Mouse (Mus musculus) heart, embryonic 14.5 days (tissue): ENCODE results near the gene Gm21860. TPM values are rescaled to one million over a fixed set of nuclear protein-coding genes. Genes with fewer than 3 reads are reported as not detected.
"Not testable (repeated sequence)": the region's sequence is repeated elsewhere in the genome, so short reads cannot be mapped to it uniquely, and the experiment has no call there.

Experiments
- ATAC-seq: fragments of 200-750 bp; cut with Nextera tagmentation; 2 replicates; pipeline ENCODE4 v1.8.0; 2017; ENCODE audit warnings: low read depth, moderate TSS enrichment; ENCODE audit not compliant: insufficient number of reproducible peaks, insufficient read depth, low FRiP score
- H3K27ac ChIP-seq, 2 experiments: fragments of 200-500 bp in 1 of 2; fragments of 300-500 bp in 1 of 2; sonication (generic) in 1 of 2; replicated peaks in 1 of 2; 2 replicates each; pipeline ENCODE4 v1.5.1; 2012 to 2014; ENCODE audit warnings: low read depth in 2 of 2, low read length in 2 of 2, control low read depth in 1 of 2, mild to moderate bottlenecking in 1 of 2, mixed read lengths in 1 of 2; ENCODE audit not compliant: control insufficient read depth in 1 of 2, insufficient read depth in 1 of 2
- H3K27me3 ChIP-seq: fragments of 300-500 bp; sonication (generic); 2 replicates; pipeline ENCODE4 v1.6.1; 2014; ENCODE audit warnings: mild to moderate bottlenecking, low read length, control low read depth; ENCODE audit not compliant: control insufficient read depth, insufficient read depth
- H3K36me3 ChIP-seq: fragments of 300-500 bp; sonication (generic); 2 replicates; pipeline ENCODE4 v1.6.1; 2014; ENCODE audit warnings: mild to moderate bottlenecking, control low read depth, low read length, mixed read lengths; ENCODE audit not compliant: control insufficient read depth, insufficient read depth
- H3K4me1 ChIP-seq, 2 experiments: fragments of 200-500 bp in 1 of 2; fragments of 300-500 bp in 1 of 2; sonication (generic) in 1 of 2; 2 replicates each; pipeline ENCODE4 v1.6.1; 2012 to 2014; ENCODE audit warnings: low read length in 2 of 2, control low read depth in 1 of 2, mixed read lengths in 1 of 2; ENCODE audit not compliant: control insufficient read depth in 2 of 2, insufficient read depth in 2 of 2
- H3K4me2 ChIP-seq: fragments of 300-500 bp; sonication (generic); 2 replicates; pipeline ENCODE4 v1.6.1; 2014; ENCODE audit warnings: mild to moderate bottlenecking, low read length
- H3K4me3 ChIP-seq, 2 experiments: fragments of 200-500 bp in 1 of 2; fragments of 300-500 bp in 1 of 2; sonication (generic) in 1 of 2; 2 replicates each; pipeline ENCODE4 v1.5.1; 2012 to 2014; ENCODE audit warnings: low read length in 2 of 2, mild to moderate bottlenecking in 2 of 2, control low read depth in 1 of 2, low read depth in 1 of 2, moderate library complexity in 1 of 2; ENCODE audit not compliant: control insufficient read depth in 1 of 2, insufficient read depth in 1 of 2
- H3K9ac ChIP-seq: fragments of 300-500 bp; sonication (generic); 2 replicates; pipeline ENCODE4 v1.6.1; 2014; ENCODE audit warnings: mild to moderate bottlenecking, low read length
- H3K9me3 ChIP-seq: fragments of 300-500 bp; sonication (generic); 2 replicates; pipeline ENCODE4 v1.6.1; 2016; ENCODE audit warnings: low read length, control low read depth; ENCODE audit not compliant: control insufficient read depth
- WGBS: fragments of 180-500 bp; shearing (Covaris S2); extraction: QIAGEN DNeasy Blood & Tissue Kit; methylation state at CpG from one replicate; pipeline ENCODE4 v1.1.7; 2014; 5-methylcytosine and 5-hydroxymethylcytosine counted together
- polyA plus RNA-seq: library from polyadenylated mRNA; unstranded; fragments of >200 nt; fragmentation: Nextera tagmentation; extraction: Ambion mirVana; gene quantifications from 2 replicates; pipeline ENCODE4 v1.2.1, GENCODE M21; 2014

The Gm21860 gene
- polyA plus RNA-seq = not detected in 2 replicates

DNA sequence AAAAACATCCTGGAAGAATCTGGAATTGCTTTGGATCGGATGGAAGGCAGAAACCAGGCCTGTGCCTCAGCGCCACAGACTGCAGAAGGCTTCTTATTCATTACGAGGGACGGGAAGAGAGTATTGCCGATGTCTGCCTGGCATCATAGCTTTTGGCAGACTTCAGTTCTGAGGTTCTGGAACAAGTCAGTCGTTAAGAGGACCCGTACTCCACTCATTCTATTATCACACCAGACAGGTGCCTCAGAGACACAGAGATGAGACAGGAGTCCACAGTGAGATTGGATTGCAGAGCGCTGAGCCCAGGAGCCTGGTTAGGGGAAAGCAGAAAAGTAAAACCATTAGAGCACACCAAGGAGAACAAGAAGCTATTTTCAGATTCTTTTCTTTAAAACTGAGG lies at the start of gene Gm21860:
Gm21860 (minus strand) TSS at position 101 of the 400 bp plus-strand sequence.
- H3K9ac ChIP-seq, H3K27me3 ChIP-seq, H3K27ac ChIP-seq, H3K9me3 ChIP-seq, H3K36me3 ChIP-seq, H3K4me1 ChIP-seq, H3K4me3 ChIP-seq, H3K4me2 ChIP-seq, ATAC-seq: not testable (repeated sequence)
- no CpG with 5 or more reads among the region's 8 CpGs for WGBS

GRCm38 (mm10) chrY:90784438-90784837 lies 29.8 kb upstream of the Gm21860 start, which contains the start of gene Gm47283:
TSS of gene Gm47283 (plus strand) at chrY:90784738.
- H3K9me3 ChIP-seq, H3K36me3 ChIP-seq, H3K27me3 ChIP-seq, H3K27ac ChIP-seq, H3K4me3 ChIP-seq, H3K4me2 ChIP-seq, H3K9ac ChIP-seq, ATAC-seq, H3K4me1 ChIP-seq: not testable (repeated sequence)
- WGBS = no CpG with 5 or more reads among the region's 48 CpGs

DNA sequence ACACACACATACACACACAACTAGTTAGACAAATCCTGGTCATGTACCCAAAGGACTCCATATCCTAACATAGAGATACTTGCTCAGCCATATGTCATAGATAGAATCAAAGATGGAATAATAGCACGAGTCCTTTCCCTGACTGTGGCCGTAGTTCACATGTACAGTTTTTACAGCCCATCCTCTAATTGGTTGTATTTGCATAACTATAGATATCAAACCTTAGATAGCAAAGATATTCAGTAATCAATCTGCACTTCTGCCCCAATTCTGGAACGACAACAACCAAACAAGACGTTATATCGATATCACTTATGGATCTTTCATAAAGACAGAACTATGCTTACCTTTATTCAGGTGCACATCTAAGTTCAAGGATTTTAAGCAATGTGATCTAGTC lies 9.4 kb downstream of the Gm21860 start:
- WGBS = 91% methylated on average over 5 of the region's 5 CpGs
- H3K27me3 ChIP-seq, H3K4me3 ChIP-seq, H3K9ac ChIP-seq, H3K27ac ChIP-seq, ATAC-seq, H3K4me1 ChIP-seq, H3K4me2 ChIP-seq: not testable (repeated sequence)
- Histone ChIP-seq H3K9me3 (peaks cover 37% of the 10 kb centered on the region), H3K36me3 (peaks cover 27% of the 10 kb centered on the region)

DNA sequence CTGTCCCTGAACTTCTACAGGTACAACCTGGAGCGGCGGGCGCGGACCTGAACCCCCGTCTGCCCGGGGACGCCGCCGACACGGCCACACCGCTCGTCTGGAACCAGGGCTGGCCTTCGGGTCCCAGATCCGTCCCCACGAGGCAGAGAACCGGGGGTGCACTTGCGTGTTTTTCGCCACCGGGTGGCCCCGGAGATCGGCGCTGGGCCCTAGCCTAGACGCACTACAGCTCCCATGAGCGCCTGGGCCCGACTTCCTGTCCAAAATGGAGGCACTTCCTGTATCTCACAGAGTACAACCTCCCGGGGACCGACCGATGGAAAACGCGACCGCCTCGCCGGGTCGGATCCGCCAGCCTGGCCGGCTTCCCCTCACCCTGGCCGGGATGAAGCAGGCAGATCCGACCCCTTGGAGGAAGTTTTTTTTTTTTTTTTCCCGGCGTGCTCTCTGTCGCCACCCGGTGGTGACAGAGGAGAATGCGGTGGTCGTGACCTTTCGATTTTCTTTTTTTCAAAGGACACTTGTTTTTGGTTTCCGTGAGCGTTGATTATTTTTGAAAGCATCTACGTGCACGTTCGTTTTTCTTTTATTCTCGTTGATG lies 10.1 kb downstream of the Gm21860 start:
- H3K27me3 ChIP-seq, H3K9ac ChIP-seq, H3K27ac ChIP-seq, H3K4me1 ChIP-seq: not testable (repeated sequence)
- Histone ChIP-seq H3K4me2 (0 out of 2 replicates have a peak overlapping the region, but pooled peaks have one; percentile 10), H3K9me3 (peaks cover 44% of the 10 kb centered on the region), H3K4me3 (peak overlapping the region; percentile 3 to 16; a peak in 2 of 4 replicates), H3K36me3 (peaks cover 34% of the 10 kb centered on the region)
- WGBS = 66% methylated on average over 50 of the region's 51 CpGs
- ATAC-seq = peak; percentile 89

DNA sequence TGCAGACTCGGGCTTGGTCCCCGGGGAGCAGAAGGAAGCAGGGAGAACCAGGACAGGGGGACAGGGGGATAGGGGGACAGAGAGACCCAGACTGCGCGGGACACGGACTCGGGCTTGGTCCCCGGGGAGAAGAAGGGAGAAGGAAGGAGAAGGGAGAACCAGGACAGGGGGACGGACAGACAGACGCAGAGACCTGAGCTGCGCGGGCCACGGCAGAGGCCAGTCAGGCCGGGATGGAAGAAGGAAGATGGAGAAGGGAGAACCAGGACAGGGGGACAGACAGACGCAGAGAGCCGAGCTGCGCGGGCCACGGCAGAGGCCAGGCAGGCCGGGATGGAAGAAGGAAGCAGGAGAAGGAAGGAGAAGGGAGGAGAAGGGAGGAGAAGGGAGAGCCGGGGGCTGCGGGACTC lies 10.8 kb downstream of the Gm21860 start:
- Histone ChIP-seq H3K27ac (no peak overlapping the region), H3K4me3 (no peak overlapping the region), H3K9ac (no peak overlapping the region), H3K36me3 (peaks cover 41% of the 10 kb centered on the region), H3K4me1 (no peaks in the 10 kb centered on the region), H3K4me2 (no peak overlapping the region), H3K9me3 (peaks cover 51% of the 10 kb centered on the region), H3K27me3 (no peaks in the 10 kb centered on the region)
- ATAC-seq = no peak
- WGBS = 81% methylated on average over 21 of the region's 21 CpGs

DNA sequence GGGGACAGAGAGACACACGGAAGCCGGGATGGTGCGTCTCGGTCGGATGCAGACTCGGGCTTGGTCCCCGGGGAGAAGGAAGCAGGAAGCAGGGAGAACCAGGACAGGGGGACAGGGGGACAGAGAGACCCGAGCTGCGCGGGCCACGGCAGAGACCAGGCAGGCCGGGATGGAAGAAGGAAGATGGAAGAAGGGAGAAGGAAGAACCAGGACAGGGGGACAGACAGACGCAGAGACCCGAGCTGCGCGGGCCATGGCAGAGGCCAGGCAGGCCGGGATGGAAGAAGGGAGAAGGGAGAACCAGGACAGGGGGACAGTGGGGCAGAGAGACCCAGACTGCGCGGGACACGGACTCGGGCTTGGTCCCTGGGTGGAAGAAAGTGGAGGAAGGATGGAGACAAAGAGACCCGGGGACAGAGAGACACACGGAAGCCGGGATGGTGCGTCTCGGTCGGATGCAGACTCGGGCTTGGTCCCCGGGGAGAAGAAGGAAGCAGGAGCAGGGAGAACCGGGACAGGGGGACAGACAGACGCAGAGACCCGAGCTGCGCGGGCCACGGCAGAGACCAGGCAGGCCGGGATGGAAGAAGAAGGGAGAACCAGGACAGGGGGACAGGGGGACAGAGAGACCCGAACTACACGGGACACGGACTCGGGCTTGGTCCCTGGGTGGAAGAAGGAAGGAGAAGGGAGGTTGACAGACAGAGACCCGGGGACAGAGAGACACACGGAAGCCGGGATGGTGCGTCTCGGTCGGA lies 11.4 kb downstream of the Gm21860 start:
- not testable (repeated sequence) for H3K27me3 ChIP-seq, H3K4me1 ChIP-seq, ATAC-seq, H3K27ac ChIP-seq, H3K4me3 ChIP-seq, H3K9ac ChIP-seq, H3K4me2 ChIP-seq
- WGBS = 84% methylated on average over 46 of the region's 46 CpGs
- Histone ChIP-seq H3K9me3 (peaks cover 57% of the 10 kb centered on the region), H3K36me3 (peaks cover 47% of the 10 kb centered on the region)

DNA sequence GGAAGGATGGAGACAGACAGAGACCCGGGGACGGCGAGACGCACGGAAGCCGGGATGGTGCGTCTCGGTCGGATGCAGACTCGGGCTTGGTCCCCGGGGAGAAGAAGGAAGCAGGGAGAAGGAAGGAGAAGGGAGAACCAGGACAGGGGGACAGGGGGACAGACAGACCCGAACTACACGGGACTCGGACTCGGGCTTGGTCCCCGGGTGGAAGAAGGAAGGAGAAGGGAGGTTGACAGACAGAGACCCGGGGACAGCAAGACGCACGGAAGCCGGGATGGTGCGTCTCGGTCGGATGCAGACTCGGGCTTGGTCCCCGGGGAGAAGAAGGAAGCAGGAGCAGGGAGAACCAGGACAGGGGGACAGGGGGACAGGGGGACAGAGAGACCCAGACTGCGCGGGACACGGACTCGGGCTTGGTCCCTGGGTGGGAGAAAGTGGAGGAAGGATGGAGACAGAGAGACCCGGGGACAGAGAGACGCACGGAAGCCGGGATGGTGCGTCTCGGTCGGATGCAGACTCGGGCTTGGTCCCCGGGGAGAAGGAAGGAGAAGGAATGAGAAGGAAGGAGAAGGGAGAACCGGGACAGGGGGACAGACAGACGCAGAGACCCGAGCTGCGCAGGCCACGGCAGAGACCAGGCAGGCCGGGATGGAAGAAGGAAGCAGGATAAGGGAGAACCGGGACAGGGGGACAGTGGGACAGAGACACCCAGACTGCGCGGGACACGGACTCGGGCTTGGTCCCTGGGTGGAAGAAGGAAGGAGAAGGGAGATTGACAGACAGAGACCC lies 12.2 kb downstream of the Gm21860 start:
- not testable (repeated sequence) for H3K27me3 ChIP-seq, H3K4me3 ChIP-seq, H3K4me2 ChIP-seq, H3K9ac ChIP-seq, ATAC-seq, H3K27ac ChIP-seq, H3K4me1 ChIP-seq
- peaks cover 65% of the 10 kb centered on the region for H3K9me3 ChIP-seq
- 88% methylated on average over 49 of the region's 49 CpGs for WGBS
- peaks cover 55% of the 10 kb centered on the region for H3K36me3 ChIP-seq
